Mouse (Mus musculus) bone marrow macrophage, adult 2 months (primary cell): Measurements from ENCODE around the gene Armt1.

Experiments used
- CTCF ChIP-seq: IDR thresholded peaks from 2 replicates; pipeline ENCODE4 v1.5.1; 2012; ENCODE audit warnings: low read depth, mild to moderate bottlenecking, low read length, moderate library complexity
- POLR2A ChIP-seq: IDR thresholded peaks from 2 replicates; pipeline ENCODE4 v1.6.1; 2012; ENCODE audit warnings: mild to moderate bottlenecking, low read depth, low read length, borderline replicate concordance

DNA sequence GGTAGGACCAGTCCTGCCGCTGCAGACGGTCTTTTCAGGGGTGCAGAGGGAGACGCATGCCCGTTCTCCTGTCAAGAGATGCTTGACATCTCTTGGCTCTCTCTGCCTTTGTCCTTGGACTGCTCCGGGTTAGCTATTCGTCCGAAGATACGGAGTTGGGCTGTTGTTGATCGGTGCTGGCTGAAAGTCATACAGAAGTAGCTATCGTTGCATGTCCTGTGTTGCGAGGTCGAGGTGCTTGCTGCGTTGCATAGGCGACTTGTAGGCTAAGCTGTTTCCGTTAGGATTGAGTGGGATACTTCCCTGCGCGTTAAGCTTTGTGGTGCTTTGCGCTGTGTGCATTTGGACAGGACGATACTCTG is 43.9 kb upstream of the Armt1 start:
- no peak for TF ChIP-seq POLR2A
- TF ChIP-seq CTCF = no peak
